Mouse (Mus musculus): ENCODE measurements at regions not wholly inside any gene's neighbourhood (a gene's known extent, or its start where the extent isn't known, plus 50 kb on each side); places are given as distances from the start of the nearest gene placed in this dataset.
A peak's percentile ranks its signal among the peaks of the same experiment; 100 is the strongest.

DNA sequence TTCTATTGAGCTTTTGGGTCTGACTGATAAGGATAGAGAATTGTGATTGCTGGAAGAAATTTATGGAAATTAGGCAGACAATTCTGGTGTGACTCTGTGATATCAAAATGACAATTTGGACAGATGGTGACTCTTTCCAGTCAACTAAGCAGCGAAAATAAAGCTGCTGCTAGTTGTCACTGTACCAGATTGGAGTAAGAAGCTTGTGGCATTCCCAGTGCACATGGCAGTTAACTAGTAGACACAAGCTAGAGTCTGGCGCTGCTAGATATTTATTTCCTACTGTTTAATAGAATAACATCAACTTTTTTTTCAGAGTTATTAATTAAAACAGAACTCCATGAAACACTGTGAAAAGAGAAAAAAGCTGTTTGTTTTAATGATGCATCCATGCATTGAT, 1432.9 kb upstream of the Sel1l start:
- Histone ChIP-seq H3K36me3 (no peaks in the 10 kb centered on the region), H3K4me3 (no peak overlapping the region), H3K4me1 (no peaks in the 10 kb centered on the region), H3K9me3 (replicated peaks) (no peaks in the 10 kb centered on the region), H3K27ac (no peak overlapping the region), H3K27me3 (ENCODE audit: low read depth, poor library complexity, severe bottlenecking) (no peaks in the 10 kb centered on the region)
- no peak for DNase-seq (ENCODE audit: low spot score)
- 81% methylated on average over 2 of the region's 2 CpGs for WGBS

DNA sequence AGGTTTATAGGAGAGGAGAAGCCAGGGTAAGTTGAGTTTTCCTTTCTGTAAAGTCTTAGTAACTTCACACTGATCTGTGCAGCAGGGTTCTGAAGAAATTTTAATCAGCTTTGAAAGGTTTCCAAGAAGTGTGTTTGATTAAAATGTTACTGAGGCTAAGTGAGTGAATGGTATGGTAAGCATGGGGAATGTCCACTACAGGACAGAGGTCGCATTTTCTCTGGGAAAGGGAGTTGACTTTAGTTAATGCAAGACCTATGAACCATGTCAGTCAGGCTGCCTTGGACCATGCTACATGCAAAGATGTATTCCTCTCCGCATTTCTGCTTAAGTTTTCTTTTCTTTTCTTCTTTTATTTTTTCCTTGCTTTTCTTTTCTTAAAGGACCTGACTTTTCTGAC, 1424.7 kb upstream of the Sel1l start:
- Histone ChIP-seq H3K4me3 (no peak overlapping the region), H3K9me3 (replicated peaks) (no peaks in the 10 kb centered on the region), H3K4me1 (no peaks in the 10 kb centered on the region), H3K36me3 (no peaks in the 10 kb centered on the region), H3K27me3 (ENCODE audit: low read depth, poor library complexity, severe bottlenecking) (no peaks in the 10 kb centered on the region), H3K27ac (no peak overlapping the region)
- 86% methylated on average over 2 of the region's 2 CpGs for WGBS
- no peak for DNase-seq (ENCODE audit: low spot score)

DNA sequence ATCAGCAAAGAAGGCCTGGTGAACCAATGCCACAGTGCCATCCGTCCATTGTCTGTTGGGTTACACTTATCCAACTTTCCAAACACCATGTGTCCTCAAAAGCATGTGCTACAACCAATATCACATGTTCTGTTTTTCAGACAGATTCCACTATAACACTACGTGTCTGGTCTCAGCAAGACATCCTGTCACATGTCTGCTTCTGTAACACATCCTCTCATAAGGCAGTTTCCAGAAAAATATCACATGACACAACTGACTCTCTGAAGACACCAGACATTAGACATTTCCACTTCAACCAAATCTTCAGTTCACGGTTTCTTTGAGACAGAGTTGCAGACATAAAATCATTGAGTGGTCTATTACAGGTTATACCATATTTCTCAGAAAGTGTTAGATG, 1381.3 kb upstream of the Sel1l start:
- no peak for DNase-seq (ENCODE audit: low spot score)
- H3K4me1 ChIP-seq, result no peaks in the 10 kb centered on the region
- 87% methylated on average over 3 of the region's 3 CpGs for WGBS
- H3K27me3 ChIP-seq (ENCODE audit: low read depth, poor library complexity, severe bottlenecking), result no peaks in the 10 kb centered on the region
- H3K27ac ChIP-seq, result no peak overlapping the region
- H3K36me3 ChIP-seq, result no peaks in the 10 kb centered on the region
- H3K4me3 ChIP-seq, result no peak overlapping the region
- no peaks in the 10 kb centered on the region for H3K9me3 ChIP-seq (replicated peaks)

DNA sequence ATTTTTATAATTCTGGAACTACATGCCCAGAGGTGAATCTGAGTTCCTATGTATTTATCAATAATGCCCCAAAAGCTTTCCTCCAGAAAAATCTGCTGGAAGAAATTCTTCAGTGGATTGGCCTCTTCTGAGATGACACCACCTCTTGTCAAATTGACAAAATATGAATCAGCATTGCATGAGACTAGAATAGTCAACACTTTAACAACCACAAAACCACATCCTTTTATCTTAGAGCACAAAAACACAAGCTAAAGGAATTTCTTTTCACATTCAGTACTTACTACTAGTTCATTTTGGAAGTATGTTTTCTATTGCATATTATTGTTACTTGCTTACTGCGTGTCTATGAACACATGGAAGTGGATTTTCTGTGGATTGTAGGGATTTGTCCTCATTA, 1377.9 kb upstream of the Sel1l start:
- H3K4me1 ChIP-seq, result no peaks in the 10 kb centered on the region
- no peaks in the 10 kb centered on the region for H3K27me3 ChIP-seq (ENCODE audit: low read depth, poor library complexity, severe bottlenecking)
- no peak overlapping the region for H3K27ac ChIP-seq
- H3K36me3 ChIP-seq, result no peaks in the 10 kb centered on the region
- no peak overlapping the region for H3K4me3 ChIP-seq
- no peak for DNase-seq (ENCODE audit: low spot score)
- WGBS, result 92% methylated on average over 1 of the region's 1 CpGs
- no peaks in the 10 kb centered on the region for H3K9me3 ChIP-seq (replicated peaks)

DNA sequence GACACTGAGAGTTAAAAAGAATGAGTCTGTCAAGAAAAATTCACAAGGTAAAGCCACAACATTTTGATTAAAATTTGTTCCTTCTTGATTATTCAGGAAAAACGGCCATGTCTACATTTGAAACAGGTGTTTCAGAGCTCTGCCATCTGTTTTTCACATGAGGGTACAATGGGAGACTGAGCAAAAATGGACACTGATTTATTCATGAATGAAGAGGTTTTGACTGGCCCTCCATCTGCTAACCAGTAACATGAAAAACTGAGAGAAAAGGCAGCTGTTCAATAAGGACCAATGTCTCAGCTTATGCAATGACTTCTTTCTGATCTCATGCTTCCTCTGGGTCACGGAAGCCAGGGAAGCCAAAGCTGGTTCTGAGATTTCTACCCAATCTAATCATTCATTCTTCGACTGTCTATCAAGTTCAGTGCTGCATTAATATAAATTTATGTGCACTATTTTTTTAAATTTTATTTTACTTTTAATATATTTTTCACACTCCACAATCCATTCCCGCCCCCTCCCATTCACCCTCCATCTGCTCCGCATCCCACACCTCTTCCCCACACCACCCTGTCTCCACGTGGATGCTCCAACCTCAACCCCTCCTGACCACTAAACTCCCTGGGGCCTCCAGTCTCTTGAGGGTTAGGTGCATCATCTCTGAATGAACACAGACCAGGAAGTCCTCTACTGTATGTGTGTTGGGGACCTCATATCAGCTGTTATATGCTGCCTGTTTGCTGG, 1372.4 kb upstream of the Sel1l start:
- no peaks in the 10 kb centered on the region for H3K27me3 ChIP-seq (ENCODE audit: low read depth, poor library complexity, severe bottlenecking)
- H3K27ac ChIP-seq, result no peak overlapping the region
- H3K4me1 ChIP-seq, result no peaks in the 10 kb centered on the region
- 83% methylated on average over 6 of the region's 6 CpGs for WGBS
- no peaks in the 10 kb centered on the region for H3K9me3 ChIP-seq (replicated peaks)
- no peaks in the 10 kb centered on the region for H3K36me3 ChIP-seq
- DNase-seq (ENCODE audit: low spot score), result no peak
- no peak overlapping the region for H3K4me3 ChIP-seq

DNA sequence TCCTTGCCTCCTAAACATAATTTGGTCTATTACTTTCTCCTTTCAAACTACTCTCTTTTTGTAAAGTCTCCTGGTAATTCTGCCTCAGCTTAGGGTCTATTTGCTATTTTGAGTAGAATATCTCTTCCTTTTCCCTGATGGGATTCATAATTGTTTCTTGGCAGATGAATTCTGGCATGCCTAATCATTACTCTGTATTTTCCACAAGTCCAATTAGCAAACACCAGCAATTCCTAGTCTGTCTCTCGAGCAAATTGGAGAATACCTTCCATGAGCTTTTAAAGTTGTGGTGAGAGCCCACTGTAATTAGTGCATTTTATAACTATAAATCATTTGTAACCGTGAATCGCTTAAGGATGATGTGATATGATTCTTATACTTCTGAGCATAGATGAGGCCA, 1358.6 kb upstream of the Sel1l start:
- no peaks in the 10 kb centered on the region for H3K36me3 ChIP-seq
- H3K9me3 ChIP-seq (replicated peaks), result no peaks in the 10 kb centered on the region
- WGBS, result 91% methylated on average over 3 of the region's 3 CpGs

DNA sequence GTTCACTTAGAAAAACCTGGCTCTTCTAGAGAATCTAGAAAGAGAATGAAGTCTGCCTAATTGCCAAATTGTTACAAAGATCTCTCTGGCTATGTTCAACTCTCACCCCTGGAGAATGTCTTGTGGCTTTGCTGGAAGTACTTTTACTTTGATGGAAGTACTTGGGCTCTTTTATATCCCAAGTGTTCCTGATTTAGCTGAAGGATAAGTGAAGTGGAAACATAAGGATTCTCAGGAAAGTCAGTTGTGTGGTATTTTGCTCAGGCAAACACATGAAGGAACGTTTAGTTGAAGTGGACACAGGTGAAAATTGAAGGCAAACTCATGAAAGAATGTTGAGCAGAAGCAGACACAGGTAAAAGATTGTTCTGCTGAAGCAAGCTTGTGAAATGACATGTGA, 1340.0 kb upstream of the Sel1l start:
- Histone ChIP-seq H3K4me3 (no peak overlapping the region), H3K36me3 (no peaks in the 10 kb centered on the region), H3K4me1 (no peaks in the 10 kb centered on the region), H3K9me3 (replicated peaks) (no peaks in the 10 kb centered on the region), H3K27ac (no peak overlapping the region), H3K27me3 (ENCODE audit: low read depth, poor library complexity, severe bottlenecking) (no peaks in the 10 kb centered on the region)
- 75% methylated on average over 1 of the region's 1 CpGs for WGBS
- DNase-seq (ENCODE audit: low spot score), result no peak

More for the DNA sequence above, 1358.6 kb upstream of the Sel1l start:
- Histone ChIP-seq H3K4me3 (no peak overlapping the region), H3K27ac (no peak overlapping the region), H3K4me1 (0 out of 2 replicates have a peak, but pooled peaks cover 3% of the 10 kb centered on the region), H3K27me3 (ENCODE audit: low read depth, poor library complexity, severe bottlenecking) (no peaks in the 10 kb centered on the region)
- DNase-seq (ENCODE audit: low spot score), result no peak

DNA sequence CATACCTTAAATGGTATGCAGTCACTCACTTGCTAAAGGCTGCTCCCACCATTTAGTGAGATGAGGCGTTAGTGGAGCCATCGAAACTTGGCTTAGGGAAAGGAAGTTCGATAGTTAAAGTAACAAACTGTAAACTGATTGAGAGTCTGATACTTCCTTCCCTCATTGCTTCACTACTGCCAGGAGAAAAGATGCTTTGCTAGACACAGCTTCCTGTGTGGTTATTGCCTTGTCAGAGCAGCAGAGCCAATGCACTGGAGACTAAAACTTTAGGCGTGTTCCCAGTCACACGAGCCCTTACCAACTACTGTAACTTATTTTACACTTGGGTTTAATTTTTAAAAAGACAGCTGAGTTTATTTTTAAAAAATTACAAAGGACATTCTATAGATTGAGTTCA, 1324.8 kb upstream of the Sel1l start:
- no peaks in the 10 kb centered on the region for H3K27me3 ChIP-seq (ENCODE audit: low read depth, poor library complexity, severe bottlenecking)

DNA sequence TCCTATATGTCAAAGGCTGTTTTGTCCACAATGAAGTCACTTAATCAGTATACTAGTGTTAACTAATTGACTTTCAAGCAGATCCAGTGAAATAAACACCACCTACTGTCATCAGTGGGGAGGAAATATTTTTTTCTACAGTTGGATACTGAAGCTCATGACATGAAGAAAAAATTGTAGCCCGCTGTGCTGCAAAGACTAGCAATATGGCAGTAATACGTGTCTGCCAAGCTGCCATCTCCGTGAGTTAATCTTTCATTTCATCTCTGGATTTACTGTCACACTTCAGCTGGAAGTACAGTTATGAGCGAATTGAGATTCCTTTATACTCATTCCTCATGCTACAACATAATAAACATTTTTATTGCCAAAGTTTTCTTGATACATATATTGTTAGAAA, 1311.3 kb upstream of the Sel1l start:
- Histone ChIP-seq H3K4me1 (peaks cover 14% of the 10 kb centered on the region), H3K9me3 (replicated peaks) (no peaks in the 10 kb centered on the region), H3K27ac (no peak overlapping the region), H3K27me3 (ENCODE audit: low read depth, poor library complexity, severe bottlenecking) (no peaks in the 10 kb centered on the region), H3K4me3 (no peak overlapping the region), H3K36me3 (no peaks in the 10 kb centered on the region)
- DNase-seq (ENCODE audit: low spot score), result no peak
- WGBS, result 95% methylated on average over 4 of the region's 4 CpGs

More for the DNA sequence above, 1324.8 kb upstream of the Sel1l start:
- no peak overlapping the region for H3K27ac ChIP-seq
- H3K4me1 ChIP-seq, result no peaks in the 10 kb centered on the region
- no peaks in the 10 kb centered on the region for H3K36me3 ChIP-seq
- no peak for DNase-seq (ENCODE audit: low spot score)
- H3K4me3 ChIP-seq, result no peak overlapping the region
- WGBS, result 87% methylated on average over 5 of the region's 5 CpGs
- H3K9me3 ChIP-seq (replicated peaks), result no peaks in the 10 kb centered on the region

DNA sequence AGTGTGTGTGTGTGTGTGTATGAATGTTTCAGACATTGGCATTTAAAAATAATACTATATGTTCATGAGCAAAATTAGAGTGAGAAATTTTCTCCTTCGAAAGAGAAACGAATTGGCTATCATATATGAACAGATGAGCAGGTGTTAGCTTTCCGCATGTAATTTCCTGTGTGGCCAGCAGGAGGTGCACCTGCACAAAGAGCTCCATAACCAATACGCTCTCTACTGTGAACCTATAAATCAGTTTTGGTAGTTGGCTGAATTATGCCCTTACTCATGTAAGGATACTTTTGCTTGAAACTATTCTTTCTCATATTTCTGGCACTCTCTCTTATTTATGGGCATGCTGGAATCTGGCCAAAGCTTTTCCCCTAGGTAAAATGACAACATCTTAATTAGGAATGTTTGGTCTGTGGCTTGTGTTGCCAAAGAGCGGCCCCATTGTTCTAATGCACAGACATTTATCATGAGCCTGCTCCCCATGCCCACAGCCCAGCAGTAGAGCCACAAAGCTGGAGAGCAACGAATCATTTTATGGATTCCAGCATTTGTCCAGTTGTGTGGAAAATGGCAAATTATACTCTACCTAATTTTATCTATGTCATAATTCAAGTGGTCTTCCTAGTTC, 1303.8 kb upstream of the Sel1l start:
- H3K27me3 ChIP-seq (ENCODE audit: low read depth, poor library complexity, severe bottlenecking), result no peaks in the 10 kb centered on the region
- no peaks in the 10 kb centered on the region for H3K9me3 ChIP-seq (replicated peaks)
- peaks cover 24% of the 10 kb centered on the region for H3K4me1 ChIP-seq
- H3K27ac ChIP-seq, result no peak overlapping the region
- no peaks in the 10 kb centered on the region for H3K36me3 ChIP-seq
- H3K4me3 ChIP-seq, result no peak overlapping the region
- WGBS, result 54% methylated on average over 6 of the region's 6 CpGs
- peak; percentile 67 for DNase-seq (ENCODE audit: low spot score)

DNA sequence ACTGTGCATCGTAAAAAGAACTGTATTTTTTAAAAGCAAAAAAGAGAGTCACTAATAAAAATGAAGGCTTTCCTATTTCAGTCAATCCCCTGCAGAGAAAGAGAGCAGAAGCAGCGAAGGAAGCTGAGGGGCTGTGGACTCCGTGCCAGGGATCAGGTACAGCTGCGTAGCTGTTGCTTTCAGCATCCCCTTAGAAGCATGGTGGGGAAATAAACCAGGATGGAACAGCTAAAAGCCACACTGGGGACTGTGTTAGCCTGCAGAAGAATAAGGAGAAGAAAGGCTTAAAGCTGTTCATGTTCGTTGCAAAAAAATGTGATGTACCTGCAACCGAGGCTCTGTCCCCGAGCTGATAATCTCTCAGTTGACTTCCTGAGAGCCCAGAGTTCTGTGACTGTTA, 1302.6 kb upstream of the Sel1l start:
- H3K27ac ChIP-seq, result no peak overlapping the region
- no peaks in the 10 kb centered on the region for H3K36me3 ChIP-seq
- H3K4me3 ChIP-seq, result no peak overlapping the region
- DNase-seq (ENCODE audit: low spot score), result no peak
- H3K27me3 ChIP-seq (ENCODE audit: low read depth, poor library complexity, severe bottlenecking), result no peaks in the 10 kb centered on the region
- peaks cover 23% of the 10 kb centered on the region for H3K4me1 ChIP-seq
- no peaks in the 10 kb centered on the region for H3K9me3 ChIP-seq (replicated peaks)
- 83% methylated on average over 7 of the region's 7 CpGs for WGBS

DNA sequence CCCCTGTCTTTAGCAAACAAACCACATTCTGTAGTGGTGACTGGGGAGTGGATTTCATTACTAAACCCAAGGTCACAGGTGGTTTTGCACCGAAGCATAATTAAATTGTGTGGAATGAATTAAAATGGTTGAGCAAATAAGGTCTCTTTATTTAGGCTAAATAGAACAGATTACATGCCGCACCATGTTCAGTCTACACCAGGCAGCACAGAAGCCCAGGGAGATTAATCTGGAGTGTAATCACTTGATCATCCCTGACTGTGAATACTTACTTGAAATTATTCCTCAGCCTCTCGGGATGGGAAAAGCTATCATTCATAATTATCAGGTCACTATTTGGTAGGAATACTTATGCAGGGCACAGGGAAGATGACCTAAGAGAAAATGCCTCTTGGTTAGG, 1293.3 kb upstream of the Sel1l start:
- H3K36me3 ChIP-seq, result no peaks in the 10 kb centered on the region
- no peaks in the 10 kb centered on the region for H3K4me1 ChIP-seq
- no peaks in the 10 kb centered on the region for H3K27me3 ChIP-seq (ENCODE audit: low read depth, poor library complexity, severe bottlenecking)
- 78% methylated on average over 3 of the region's 3 CpGs for WGBS
- H3K4me3 ChIP-seq, result no peak overlapping the region
- no peak overlapping the region for H3K27ac ChIP-seq
- DNase-seq (ENCODE audit: low spot score), result no peak
- no peaks in the 10 kb centered on the region for H3K9me3 ChIP-seq (replicated peaks)

DNA sequence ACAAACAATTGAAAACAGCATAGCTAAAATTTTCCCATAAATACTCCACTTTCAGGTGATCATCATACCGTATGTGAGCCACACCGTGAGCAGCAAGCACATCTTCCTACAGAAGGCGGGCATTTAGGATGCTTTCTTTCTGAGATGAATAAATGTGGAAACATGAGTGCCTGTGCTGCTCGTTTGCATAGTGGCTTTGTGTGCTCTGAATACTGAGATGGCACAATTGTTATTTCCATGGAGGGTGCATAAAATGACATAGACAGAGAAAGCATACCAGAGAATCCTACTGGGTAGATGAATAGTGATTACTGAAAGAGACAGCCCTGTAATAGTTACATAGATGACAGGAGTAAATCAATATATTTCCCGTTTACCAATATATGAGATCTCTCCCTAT, 1287.4 kb upstream of the Sel1l start:
- no peaks in the 10 kb centered on the region for H3K27me3 ChIP-seq (ENCODE audit: low read depth, poor library complexity, severe bottlenecking)
- 92% methylated on average over 5 of the region's 5 CpGs for WGBS

More for the DNA sequence above, 1287.4 kb upstream of the Sel1l start:
- Histone ChIP-seq H3K27ac (no peak overlapping the region), H3K9me3 (replicated peaks) (no peaks in the 10 kb centered on the region), H3K36me3 (no peaks in the 10 kb centered on the region), H3K4me1 (0 out of 2 replicates have a peak, but pooled peaks cover 4% of the 10 kb centered on the region), H3K4me3 (no peak overlapping the region)
- DNase-seq (ENCODE audit: low spot score), result no peak

All from limb, embryonic 10.5 days (tissue).